ENCODE assay signal across 8 mouse cellular contexts in the genomic region with DNA sequence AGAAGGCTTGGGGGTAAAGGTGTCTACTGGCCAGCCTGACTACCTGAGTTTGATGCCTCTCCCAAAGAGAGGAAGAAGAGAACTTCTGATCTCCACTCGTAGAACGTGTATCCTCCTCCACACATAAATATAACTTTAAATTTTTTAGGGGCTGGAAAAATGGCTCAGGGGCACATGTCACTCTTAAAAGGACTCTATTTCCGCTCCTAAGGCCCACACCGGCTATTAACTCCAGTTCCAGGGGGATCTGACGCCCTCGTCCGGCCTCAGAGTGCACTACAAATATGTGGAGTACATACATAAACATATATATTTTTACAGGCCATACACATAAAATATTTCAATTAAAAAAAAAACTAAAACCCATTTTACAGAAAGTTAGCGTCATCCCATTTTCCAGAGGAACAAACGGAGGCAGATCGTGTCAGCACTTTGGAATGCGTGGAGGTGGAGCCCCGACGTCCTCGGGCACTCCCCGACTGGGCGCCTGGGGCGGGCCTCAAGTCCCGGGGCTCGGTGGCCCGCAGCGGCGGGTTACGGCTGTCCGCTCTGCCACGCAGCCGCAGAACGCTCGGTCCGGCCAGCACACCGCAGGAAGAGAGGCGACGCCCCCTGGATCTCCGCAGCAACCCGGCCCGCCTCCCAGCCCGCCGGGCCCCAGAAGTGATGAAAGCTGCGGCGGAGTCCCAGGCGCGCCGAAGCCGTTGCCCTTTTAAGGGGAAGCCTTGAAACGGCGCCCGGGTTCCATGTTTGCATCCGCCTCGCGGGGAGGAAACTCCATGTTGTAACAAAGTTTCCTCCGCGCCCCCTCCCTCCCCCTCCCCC. TPM values are rescaled to one million over a fixed set of nuclear protein-coding genes. Genes with fewer than 3 reads are reported as not detected.
DNase-seq lines count a peak whose midpoint lies in the region; ATAC-seq and TF ChIP-seq lines count a peak whose summit lies in the region.

Gene Ctdsp1, plus strand, starts transcription at position 586 of the 825 bp plus-strand sequence.

- WGBS in forebrain, postnatal 0 days = 2% methylated on average over 51 of the region's 51 CpGs
- WGBS in lung, embryonic 15.5 days = 3% methylated on average over 47 of the region's 51 CpGs

- peak; percentile 19; the same call in 1 of the 2 replicates for TF ChIP-seq CTCF in forebrain, postnatal 0 days (IDR thresholded peaks at IDR 0.05; ENCODE audit: low read depth)

- peak within 1 kb of the TSS; percentile 92 for H3K9ac ChIP-seq in ES-E14 (ENCODE audit: insufficient read depth, low read depth, low read length, poor library complexity, severe bottlenecking)
- peak within 1 kb of the TSS; percentile 64 for H3K9ac ChIP-seq in forebrain, postnatal 0 days
- H3K9ac ChIP-seq in lung, embryonic 15.5 days = peak within 1 kb of the TSS; percentile 99

- H3K27me3 ChIP-seq in forebrain, postnatal 0 days (ENCODE audit: insufficient read depth, low read length) = 0 out of 2 replicates have a peak, but pooled peaks cover 6% of the 10 kb centered on the region
- H3K27me3 ChIP-seq in lung, embryonic 15.5 days = no peaks in the 10 kb centered on the region

- peak; percentile 80 for ATAC-seq in forebrain, postnatal 0 days
- ATAC-seq in lung, embryonic 15.5 days (ENCODE audit: borderline replicate concordance, extremely low read depth, low FRiP score, low TSS enrichment) = peak; percentile 78

- H3K36me3 ChIP-seq in ES-E14 (ENCODE audit: control insufficient read depth, insufficient read depth, low read length, poor library complexity, severe bottlenecking) = peaks cover 14% of the 10 kb centered on the region; the same call in 1 of the 2 replicates
- no peaks in the 10 kb centered on the region for H3K36me3 ChIP-seq in forebrain, postnatal 0 days (ENCODE audit: insufficient read depth)
- H3K36me3 ChIP-seq in lung, embryonic 15.5 days = peaks cover 21% of the 10 kb centered on the region

- H3K27ac ChIP-seq in ES-E14 (ENCODE audit: insufficient read depth, low read depth, low read length, poor library complexity, severe bottlenecking) = peak within 1 kb of the TSS; percentile 79
- peak within 1 kb of the TSS; percentile 83 for H3K27ac ChIP-seq in forebrain, postnatal 0 days (ENCODE audit: low read depth, low read length)
- peak within 1 kb of the TSS; percentile 99 for H3K27ac ChIP-seq in lung, embryonic 15.5 days

- in situ Hi-C loops in ES-E14 (cut with MboI; ENCODE audit: low sequenced_read_pairs in 2 of 2, unreplicated experiment in 2 of 2) = no loop called here

- H3K4me2 ChIP-seq in forebrain, postnatal 0 days (ENCODE audit: low read depth) = peak within 1 kb of the TSS; percentile 88
- peak within 1 kb of the TSS; percentile 86 for H3K4me2 ChIP-seq in lung, embryonic 15.5 days

- H3K9me3 ChIP-seq in ES-E14 (ENCODE audit: control insufficient read depth, insufficient read depth, low read depth, low read length) = no peaks in the 10 kb centered on the region
- H3K9me3 ChIP-seq in forebrain, postnatal 0 days (ENCODE audit: low read length) = no peaks in the 10 kb centered on the region
- no peaks in the 10 kb centered on the region for H3K9me3 ChIP-seq in lung, embryonic 15.5 days

- DNase-seq in ES-E14 (ENCODE audit: low read depth, low spot score) = peak; percentile 69
- DNase-seq in cerebellum, adult 18-20 months = peak; percentile 95 to 97
- DNase-seq in forebrain, postnatal 0 days = peak; percentile 97
- peak; percentile 98 for DNase-seq in heart, postnatal 4 days
- DNase-seq in layer of hippocampus, adult 8-10 months (ENCODE audit: low spot score in 2 of 2) = peak; percentile 92 to 94
- DNase-seq in ovary, adult 18-20 months (ENCODE audit: low spot score) = peak; percentile 98
- peak; percentile 95 for DNase-seq in thymus, postnatal 0 days (ENCODE audit: low spot score)

- H3K4me3 ChIP-seq in ES-E14 (ENCODE audit: insufficient read depth in 1 of 2, low read depth in 1 of 2, low read length in 2 of 2, poor library complexity in 1 of 2, severe bottlenecking in 1 of 2) = peak within 1 kb of the TSS; percentile 67 to 84
- H3K4me3 ChIP-seq in forebrain, postnatal 0 days (ENCODE audit: low read depth, low read length) = peak within 1 kb of the TSS; percentile 89
- peak within 1 kb of the TSS; percentile 97 for H3K4me3 ChIP-seq in lung, embryonic 15.5 days

- H3K4me1 ChIP-seq in ES-E14 (ENCODE audit: control insufficient read depth in 2 of 2, insufficient read depth in 2 of 2, low read length in 2 of 2, poor library complexity in 1 of 2) = peaks cover 0 to 20% of the 10 kb centered on the region in 2 experiments; a peak in 3 of 4 replicates
- 0 out of 2 replicates have a peak, but pooled peaks cover 5% of the 10 kb centered on the region for H3K4me1 ChIP-seq in forebrain, postnatal 0 days (ENCODE audit: insufficient read depth)
- peaks cover 46% of the 10 kb centered on the region for H3K4me1 ChIP-seq in lung, embryonic 15.5 days

TF ChIP-seq in ES-E14, 5 proteins besides CTCF, POLR2A, EP300 and RAD21:
- TF ChIP-seq ZC3H11A (IDR thresholded peaks at IDR 0.05; ENCODE audit: borderline replicate concordance, low read depth, low read length) (peak; percentile 66), ZNF384 (IDR thresholded peaks at IDR 0.05; ENCODE audit: low read depth, low read length) (no peak), HCFC1 (IDR thresholded peaks at IDR 0.05; ENCODE audit: borderline replicate concordance, insufficient read depth, low read length) (0 out of 2 replicates have a peak, but pooled peaks have one; percentile 25), CHD2 (IDR thresholded peaks at IDR 0.05; ENCODE audit: low read depth, low read length) (no peak), MAFK (IDR thresholded peaks at IDR 0.05; ENCODE audit: insufficient read depth, low read depth, low read length) (no peak)
TF ChIP-seq in ES-E14: peak in this region for 2.

RNA-seq across cellular contexts. Expression of gene Ctdsp1, which starts in this region (rescaled TPM):
- 17.3 and 17.9 TPM in 2 replicates for total RNA-seq in ES-E14 (2012; rRNA removed)
- 18.2 and 24.7 TPM in 2 replicates for total RNA-seq in forebrain, postnatal 0 days (2014; rRNA removed)
- 10.7 and 10.8 TPM in 2 replicates for polyA plus RNA-seq in forebrain, postnatal 0 days (2015; fragmentation: Nextera tagmentation; extraction: Ambion mirVana)
- 100 to 1,000 TPM; 121 to 126 TPM for total RNA-seq in heart, postnatal 4 days (2021)
- 10 to 100 TPM; 27.6 to 33.4 (median 31.6) TPM for total RNA-seq in layer of hippocampus, adult 8-10 months (2022)
- 93.0 and 96.0 TPM in 2 replicates for polyA plus RNA-seq in lung, embryonic 15.5 days (2015; fragmentation: Nextera tagmentation; extraction: Ambion mirVana)
- polyA plus RNA-seq in thymus, postnatal 0 days (2015; fragmentation: Nextera tagmentation; extraction: Ambion mirVana) = 55.5 and 56.1 TPM in 2 replicates

Comparison
In these comparisons a context has a peak if more than half of its experiments do, and no peak if none do; other contexts are left out.
1. Peak in every context shown above with its lines: DNase-seq, ATAC-seq, H3K4me3 ChIP-seq and H3K27ac ChIP-seq.